Mouse (Mus musculus) heart, embryonic 14.5 days (tissue): ENCODE measurements around the gene Pias3. TPM values are rescaled to one million over a fixed set of nuclear protein-coding genes. Genes with fewer than 3 reads are reported as not detected.
A peak's percentile ranks its signal among the peaks of the same experiment; 100 is the strongest.

ENCODE experiments used
- ATAC-seq: fragments of 200-750 bp; cut with Nextera tagmentation; 2 replicates; pipeline ENCODE4 v1.8.0; 2017; ENCODE audit warnings: low read depth, moderate TSS enrichment; ENCODE audit not compliant: insufficient number of reproducible peaks, insufficient read depth, low FRiP score
- H3K27ac ChIP-seq, 2 experiments: fragments of 200-500 bp in 1 of 2; fragments of 300-500 bp in 1 of 2; sonication (generic) in 1 of 2; replicated peaks in 1 of 2; 2 replicates each; pipeline ENCODE4 v1.5.1; 2012 to 2014; ENCODE audit warnings: low read depth in 2 of 2, low read length in 2 of 2, control low read depth in 1 of 2, mild to moderate bottlenecking in 1 of 2, mixed read lengths in 1 of 2; ENCODE audit not compliant: control insufficient read depth in 1 of 2, insufficient read depth in 1 of 2
- H3K27me3 ChIP-seq: fragments of 300-500 bp; sonication (generic); 2 replicates; pipeline ENCODE4 v1.6.1; 2014; ENCODE audit warnings: mild to moderate bottlenecking, low read length, control low read depth; ENCODE audit not compliant: control insufficient read depth, insufficient read depth
- H3K36me3 ChIP-seq: fragments of 300-500 bp; sonication (generic); 2 replicates; pipeline ENCODE4 v1.6.1; 2014; ENCODE audit warnings: mild to moderate bottlenecking, control low read depth, low read length, mixed read lengths; ENCODE audit not compliant: control insufficient read depth, insufficient read depth
- H3K4me1 ChIP-seq, 2 experiments: fragments of 200-500 bp in 1 of 2; fragments of 300-500 bp in 1 of 2; sonication (generic) in 1 of 2; 2 replicates each; pipeline ENCODE4 v1.6.1; 2012 to 2014; ENCODE audit warnings: low read length in 2 of 2, control low read depth in 1 of 2, mixed read lengths in 1 of 2; ENCODE audit not compliant: control insufficient read depth in 2 of 2, insufficient read depth in 2 of 2
- H3K4me2 ChIP-seq: fragments of 300-500 bp; sonication (generic); 2 replicates; pipeline ENCODE4 v1.6.1; 2014; ENCODE audit warnings: mild to moderate bottlenecking, low read length
- H3K4me3 ChIP-seq, 2 experiments: fragments of 200-500 bp in 1 of 2; fragments of 300-500 bp in 1 of 2; sonication (generic) in 1 of 2; 2 replicates each; pipeline ENCODE4 v1.5.1; 2012 to 2014; ENCODE audit warnings: low read length in 2 of 2, mild to moderate bottlenecking in 2 of 2, control low read depth in 1 of 2, low read depth in 1 of 2, moderate library complexity in 1 of 2; ENCODE audit not compliant: control insufficient read depth in 1 of 2, insufficient read depth in 1 of 2
- H3K9ac ChIP-seq: fragments of 300-500 bp; sonication (generic); 2 replicates; pipeline ENCODE4 v1.6.1; 2014; ENCODE audit warnings: mild to moderate bottlenecking, low read length
- H3K9me3 ChIP-seq: fragments of 300-500 bp; sonication (generic); 2 replicates; pipeline ENCODE4 v1.6.1; 2016; ENCODE audit warnings: low read length, control low read depth; ENCODE audit not compliant: control insufficient read depth
- WGBS: fragments of 180-500 bp; shearing (Covaris S2); extraction: QIAGEN DNeasy Blood & Tissue Kit; methylation state at CpG from one replicate; pipeline ENCODE4 v1.1.7; 2014; 5-methylcytosine and 5-hydroxymethylcytosine counted together
- polyA plus RNA-seq: library from polyadenylated mRNA; unstranded; fragments of >200 nt; fragmentation: Nextera tagmentation; extraction: Ambion mirVana; gene quantifications from 2 replicates; pipeline ENCODE4 v1.2.1, GENCODE M21; 2014

Gene Pias3
- polyA plus RNA-seq, 1 experiment from 2014 or later, result 30.6 TPM

GRCm38 (mm10) chr3:96700376-96700775, 4.2 kb downstream of the Pias3 start:
- H3K4me2 ChIP-seq, result no peak overlapping the region
- H3K36me3 ChIP-seq, result peaks cover 62% of the 10 kb centered on the region
- H3K4me3 ChIP-seq, result no peak overlapping the region
- no peak for ATAC-seq
- WGBS, result 52% methylated on average over 7 of the region's 7 CpGs
- peaks cover 2 to 13% of the 10 kb centered on the region in 2 experiments for H3K4me1 ChIP-seq
- no peak overlapping the region for H3K9ac ChIP-seq
- no peaks in the 10 kb centered on the region for H3K9me3 ChIP-seq
- no peak overlapping the region for H3K27ac ChIP-seq
- H3K27me3 ChIP-seq, result no peaks in the 10 kb centered on the region

GRCm38 (mm10) chr3:96701003-96701402, 4.8 kb downstream of the Pias3 start:
- H3K36me3 ChIP-seq, result peaks cover 67% of the 10 kb centered on the region
- ATAC-seq, result no peak

DNA sequence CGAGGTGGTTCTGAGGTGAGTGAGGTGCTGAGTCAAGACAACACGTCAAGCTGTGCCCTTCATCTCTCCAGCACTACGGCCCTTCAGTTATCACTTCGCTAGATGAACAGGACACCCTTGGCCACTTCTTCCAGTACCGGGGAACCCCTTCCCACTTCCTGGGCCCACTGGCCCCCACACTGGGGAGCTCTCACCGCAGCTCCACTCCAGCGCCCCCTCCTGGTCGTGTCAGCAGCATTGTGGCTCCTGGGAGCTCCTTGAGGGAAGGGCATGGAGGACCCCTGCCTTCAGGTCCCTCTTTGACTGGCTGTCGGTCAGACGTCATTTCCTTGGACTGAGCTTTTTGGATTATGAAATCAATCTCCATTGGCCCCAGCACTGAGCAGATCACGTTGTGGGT, 8.6 kb downstream of the Pias3 start:
- H3K4me1 ChIP-seq, result peaks cover 0 to 6% of the 10 kb centered on the region in 2 experiments; a peak in 2 of 4 replicates
- no peaks in the 10 kb centered on the region for H3K27me3 ChIP-seq
- no peak overlapping the region for H3K27ac ChIP-seq
- H3K36me3 ChIP-seq, result peaks cover 62% of the 10 kb centered on the region
- H3K9ac ChIP-seq, result no peak overlapping the region
- WGBS, result 64% methylated on average over 11 of the region's 11 CpGs
- no peak overlapping the region for H3K4me3 ChIP-seq
- no peak for ATAC-seq
- no peaks in the 10 kb centered on the region for H3K9me3 ChIP-seq
- H3K4me2 ChIP-seq, result no peak overlapping the region

More at GRCm38 (mm10) chr3:96701003-96701402, 4.8 kb downstream of the Pias3 start:
- Histone ChIP-seq H3K4me3 (no peak overlapping the region), H3K27ac (no peak overlapping the region), H3K27me3 (no peaks in the 10 kb centered on the region), H3K9me3 (no peaks in the 10 kb centered on the region), H3K4me1 (peaks cover 2 to 8% of the 10 kb centered on the region in 2 experiments), H3K4me2 (no peak overlapping the region), H3K9ac (no peak overlapping the region)
- WGBS, result 83% methylated on average over 4 of the region's 4 CpGs

DNA sequence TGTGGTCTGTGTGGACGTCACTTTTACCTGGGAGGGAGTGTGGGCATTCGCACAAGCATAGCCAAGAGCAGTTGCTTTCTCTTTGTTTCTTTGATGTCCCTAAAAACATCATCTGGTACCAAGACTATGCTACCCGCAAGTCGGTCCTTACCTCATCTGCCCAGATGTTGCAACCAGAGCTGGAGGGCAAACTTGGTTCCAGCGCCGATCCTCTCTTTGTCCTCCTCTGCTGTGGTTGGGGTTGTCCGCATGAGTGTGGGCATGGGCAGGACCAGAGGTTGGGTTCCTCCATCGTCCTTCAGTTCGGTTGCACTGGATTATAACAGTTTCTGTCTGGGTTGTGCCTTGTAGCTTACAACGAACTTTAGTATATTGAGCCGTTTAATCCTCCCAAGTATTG, 10.0 kb downstream of the Pias3 start:
- Histone ChIP-seq H3K9me3 (no peaks in the 10 kb centered on the region), H3K4me1 (peaks cover 0 to 6% of the 10 kb centered on the region in 2 experiments; a peak in 2 of 4 replicates), H3K4me3 (no peak overlapping the region), H3K27me3 (no peaks in the 10 kb centered on the region), H3K9ac (no peak overlapping the region), H3K27ac (no peak overlapping the region), H3K36me3 (peaks cover 57% of the 10 kb centered on the region), H3K4me2 (no peak overlapping the region)
- 94% methylated on average over 11 of the region's 11 CpGs for WGBS
- ATAC-seq, result no peak

GRCm38 (mm10) chr3:96706984-96707383, 10.8 kb downstream of the Pias3 start:
- Histone ChIP-seq H3K27me3 (no peaks in the 10 kb centered on the region), H3K36me3 (peaks cover 57% of the 10 kb centered on the region)
- WGBS, result 67% methylated on average over 7 of the region's 7 CpGs

DNA sequence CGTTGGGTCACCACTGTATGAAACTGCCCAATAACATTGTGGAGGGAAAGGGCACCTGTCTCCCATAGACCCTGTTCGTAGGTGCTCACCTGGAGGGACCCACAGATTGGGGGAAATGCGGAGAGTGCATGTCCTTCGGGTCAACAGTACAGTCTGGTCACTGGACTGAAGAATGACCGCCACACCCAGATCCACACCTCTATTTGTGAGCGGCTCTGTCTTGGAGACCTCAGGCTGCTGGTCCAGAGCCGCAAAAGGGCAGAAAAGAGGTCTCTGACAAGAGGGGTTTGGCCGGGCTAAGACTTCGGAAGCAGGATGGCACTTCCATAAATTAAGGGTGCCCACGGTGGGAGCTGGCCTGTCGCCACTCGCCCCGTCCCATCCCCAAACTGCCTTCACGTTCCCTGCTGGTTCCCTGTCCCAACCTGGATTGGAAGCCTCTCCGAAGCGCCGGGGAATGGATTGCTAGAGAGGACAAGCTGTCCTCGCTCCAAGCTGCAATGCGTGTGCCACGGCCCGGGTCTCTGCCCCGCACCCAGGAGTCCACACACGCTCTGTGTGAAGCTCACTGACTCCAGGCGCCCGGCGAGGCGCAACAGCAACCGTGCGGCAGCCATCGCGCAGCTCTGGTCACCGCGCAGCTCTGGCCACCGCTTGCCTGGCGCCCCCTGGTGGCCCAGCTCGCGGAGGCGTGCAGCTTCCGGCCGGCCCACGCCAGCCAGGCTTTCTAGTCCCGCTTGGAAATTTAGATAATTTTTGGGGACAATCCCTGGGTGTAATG, 11.9 kb downstream of the Pias3 start, which contains the start of gene Nudt17:
Gene Nudt17, minus strand, starts transcription at position 660 of the 781 bp plus-strand sequence.
- Histone ChIP-seq H3K36me3 (peaks cover 57% of the 10 kb centered on the region), H3K4me2 (peak within 1 kb of the TSS; percentile 93), H3K27me3 (no peaks in the 10 kb centered on the region), H3K4me1 (peaks cover 0 to 6% of the 10 kb centered on the region in 2 experiments; a peak in 2 of 4 replicates), H3K9ac (peak within 1 kb of the TSS; percentile 76), H3K27ac (no peak within 1 kb of the TSS), H3K9me3 (no peaks in the 10 kb centered on the region), H3K4me3 (peak within 1 kb of the TSS; percentile 47 to 57)
- WGBS, result 6% methylated on average over 42 of the region's 42 CpGs
- peak; percentile 74 for ATAC-seq

More at GRCm38 (mm10) chr3:96706984-96707383, 10.8 kb downstream of the Pias3 start:
- Histone ChIP-seq H3K9me3 (no peaks in the 10 kb centered on the region), H3K4me2 (no peak overlapping the region), H3K4me3 (no peak overlapping the region), H3K27ac (no peak overlapping the region), H3K9ac (no peak overlapping the region), H3K4me1 (peaks cover 0 to 6% of the 10 kb centered on the region in 2 experiments; a peak in 2 of 4 replicates)
- no peak for ATAC-seq

GRCm38 (mm10) chr3:96708684-96709064, 12.5 kb downstream of the Pias3 start:
- ATAC-seq, result no peak
- 51% methylated on average over 2 of the region's 2 CpGs for WGBS
- peak overlapping the region; percentile 76; the same call in 1 of the 2 replicates for H3K9ac ChIP-seq

More at GRCm38 (mm10) chr3:96708684-96709064, 12.5 kb downstream of the Pias3 start:
- Histone ChIP-seq H3K4me2 (peak overlapping the region; percentile 93), H3K4me3 (peak overlapping the region in 1 of 2 experiments; percentile 47; a peak in 1 of 4 replicates), H3K36me3 (peaks cover 57% of the 10 kb centered on the region), H3K4me1 (peaks cover 0 to 6% of the 10 kb centered on the region in 2 experiments; a peak in 2 of 4 replicates), H3K27me3 (no peaks in the 10 kb centered on the region), H3K9me3 (no peaks in the 10 kb centered on the region), H3K27ac (no peak overlapping the region)
